Mouse (Mus musculus) lung, embryonic 14.5 days (tissue): ENCODE results near the gene Cstb. TPM values are rescaled to one million over a fixed set of nuclear protein-coding genes. Genes with fewer than 3 reads are reported as not detected.
A peak's percentile ranks its signal among the peaks of the same experiment; 100 is the strongest.

Source experiments
- ATAC-seq: fragments of 200-750 bp; cut with Nextera tagmentation; 2 replicates; pipeline ENCODE4 v1.8.0; 2017; ENCODE audit warnings: mild to moderate bottlenecking, moderate TSS enrichment, moderate library complexity; ENCODE audit not compliant: insufficient read depth
- DNase-seq: peaks from one replicate; pipeline ENCODE4 v3.0.0-alpha.2; 2015
- H3K27ac ChIP-seq: fragments of 300-500 bp; sonication (generic); 2 replicates; pipeline ENCODE4 v1.5.1; 2014; ENCODE audit warnings: low read depth, mild to moderate bottlenecking, moderate library complexity
- H3K27me3 ChIP-seq: fragments of 300-500 bp; sonication (generic); 2 replicates; pipeline ENCODE4 v1.6.1; 2014; ENCODE audit warnings: low read length, control low read depth; ENCODE audit not compliant: insufficient read depth
- H3K36me3 ChIP-seq: fragments of 300-500 bp; sonication (generic); 2 replicates; pipeline ENCODE4 v1.6.1; 2014; ENCODE audit warnings: control low read depth; ENCODE audit not compliant: insufficient read depth
- H3K4me1 ChIP-seq: fragments of 300-500 bp; sonication (generic); 2 replicates; pipeline ENCODE4 v1.6.1; 2014; ENCODE audit warnings: antibody characterized with exemption, control low read depth; ENCODE audit not compliant: insufficient read depth
- H3K4me2 ChIP-seq: fragments of 300-500 bp; sonication (generic); 2 replicates; pipeline ENCODE4 v1.6.1; 2014; ENCODE audit warnings: mild to moderate bottlenecking
- H3K4me3 ChIP-seq: fragments of 300-500 bp; sonication (generic); 2 replicates; pipeline ENCODE4 v1.5.1; 2014; ENCODE audit warnings: low read depth, low read length
- H3K9ac ChIP-seq: fragments of 300-500 bp; sonication (generic); 2 replicates; pipeline ENCODE4 v1.6.1; 2014
- H3K9me3 ChIP-seq: fragments of 300-500 bp; sonication (generic); 2 replicates; pipeline ENCODE4 v1.6.1; 2016; ENCODE audit warnings: low read depth, low read length, control low read depth
- CTCF ChIP-seq: IDR thresholded peaks from 2 replicates; pipeline ENCODE4 v1.5.1; 2016; ENCODE audit warnings: antibody characterized with exemption, low read depth
- WGBS: fragments of 180-500 bp; shearing (Covaris S2); extraction: QIAGEN DNeasy Blood & Tissue Kit; methylation state at CpG from one replicate; pipeline ENCODE4 v1.1.7; 2014; 5-methylcytosine and 5-hydroxymethylcytosine counted together
- polyA plus RNA-seq: library from polyadenylated mRNA; unstranded; fragments of >200 nt; fragmentation: Nextera tagmentation; extraction: Ambion mirVana; gene quantifications from 2 replicates; pipeline ENCODE4 v1.2.1, GENCODE M21; 2014

Cstb gene
- polyA plus RNA-seq, 1 experiment from 2014 or later = 201 TPM

DNA sequence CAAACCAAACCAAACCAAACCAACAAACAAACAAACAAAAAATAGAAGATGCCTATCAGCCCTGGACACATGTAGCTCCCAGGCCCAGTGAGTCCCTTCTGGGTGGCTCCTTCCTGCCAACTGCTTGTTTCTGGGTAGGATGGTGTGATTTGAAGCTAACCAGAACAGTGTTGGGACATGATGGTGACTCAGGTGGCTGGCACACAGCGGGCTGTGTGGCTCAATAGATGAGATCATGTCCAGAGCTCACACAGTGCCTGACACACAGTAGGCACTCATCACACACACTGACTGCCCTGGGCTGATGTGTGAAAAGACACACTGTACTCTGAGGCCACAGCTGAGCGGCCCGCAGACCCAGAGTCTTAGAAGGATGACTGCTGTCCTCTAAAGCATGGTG, 20.7 kb downstream of the Cstb start:
- peaks cover 15% of the 10 kb centered on the region; the same call in 1 of the 2 replicates for H3K36me3 ChIP-seq
- DNase-seq (no peak), ATAC-seq (no peak)
- no peak overlapping the region for H3K9ac ChIP-seq
- WGBS = 84% methylated on average over 3 of the region's 3 CpGs
- no peak overlapping the region for H3K4me3 ChIP-seq
- no peaks in the 10 kb centered on the region for H3K4me1 ChIP-seq
- H3K27ac ChIP-seq = no peak overlapping the region
- no peaks in the 10 kb centered on the region for H3K27me3 ChIP-seq
- H3K4me2 ChIP-seq = no peak overlapping the region
- no peak for TF ChIP-seq CTCF
- H3K9me3 ChIP-seq = no peaks in the 10 kb centered on the region

DNA sequence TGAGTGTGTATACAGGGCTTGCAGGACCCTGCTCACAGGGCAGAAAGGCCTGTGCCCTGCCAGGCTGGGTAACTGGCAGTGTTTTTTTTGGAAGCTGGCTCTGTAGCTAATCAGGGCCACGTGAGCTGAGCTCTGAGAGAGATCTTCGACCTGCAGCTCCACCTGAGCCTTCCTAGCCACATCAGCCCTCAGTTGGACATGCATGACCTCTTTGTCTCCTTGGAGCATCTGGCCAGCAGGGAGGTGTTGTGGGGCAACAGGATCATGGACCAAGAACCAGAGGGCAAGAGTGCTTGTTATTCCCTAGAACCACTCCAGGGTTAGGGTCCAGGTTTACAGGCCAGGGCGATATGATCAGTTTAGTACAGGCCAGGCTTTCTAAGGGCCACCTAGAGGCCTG, 21.9 kb downstream of the Cstb start:
- peaks cover 15% of the 10 kb centered on the region; the same call in 1 of the 2 replicates for H3K36me3 ChIP-seq
- H3K27ac ChIP-seq = no peak overlapping the region
- H3K4me2 ChIP-seq = no peak overlapping the region
- ATAC-seq = no peak
- WGBS = 78% methylated on average over 3 of the region's 3 CpGs
- H3K4me1 ChIP-seq = no peaks in the 10 kb centered on the region
- TF ChIP-seq CTCF = no peak
- H3K9ac ChIP-seq = no peak overlapping the region
- DNase-seq = no peak
- H3K9me3 ChIP-seq = no peaks in the 10 kb centered on the region
- H3K4me3 ChIP-seq = no peak overlapping the region
- no peaks in the 10 kb centered on the region for H3K27me3 ChIP-seq

DNA sequence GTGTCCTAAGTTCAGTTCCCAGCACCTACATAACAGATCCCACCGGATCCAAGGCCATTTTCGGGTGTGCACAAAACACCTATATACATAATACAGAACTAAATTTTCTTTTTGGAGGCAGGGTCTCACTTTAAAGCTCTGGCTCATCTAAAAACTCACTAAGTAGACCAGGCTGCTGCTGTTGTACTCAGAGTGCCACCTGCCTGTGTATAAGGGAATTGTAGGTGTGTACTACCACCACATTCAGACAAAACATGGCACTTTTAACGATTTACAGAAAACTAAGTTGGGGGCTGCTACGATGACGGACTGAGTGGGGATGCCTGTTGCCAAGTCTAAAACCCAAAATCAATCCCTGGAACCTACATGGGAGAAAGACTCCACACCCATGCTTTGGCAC, 25.3 kb downstream of the Cstb start:
- peaks cover 12% of the 10 kb centered on the region; the same call in 1 of the 2 replicates for H3K36me3 ChIP-seq
- no peaks in the 10 kb centered on the region for H3K9me3 ChIP-seq
- peak; percentile 11; the same call in 1 of the 2 replicates for TF ChIP-seq CTCF
- H3K4me3 ChIP-seq = no peak overlapping the region
- H3K27ac ChIP-seq = no peak overlapping the region
- no peaks in the 10 kb centered on the region for H3K4me1 ChIP-seq
- H3K9ac ChIP-seq = no peak overlapping the region
- ATAC-seq (no peak), DNase-seq (no peak)
- no peak overlapping the region for H3K4me2 ChIP-seq
- 87% methylated on average over 5 of the region's 5 CpGs for WGBS
- H3K27me3 ChIP-seq = no peaks in the 10 kb centered on the region

DNA sequence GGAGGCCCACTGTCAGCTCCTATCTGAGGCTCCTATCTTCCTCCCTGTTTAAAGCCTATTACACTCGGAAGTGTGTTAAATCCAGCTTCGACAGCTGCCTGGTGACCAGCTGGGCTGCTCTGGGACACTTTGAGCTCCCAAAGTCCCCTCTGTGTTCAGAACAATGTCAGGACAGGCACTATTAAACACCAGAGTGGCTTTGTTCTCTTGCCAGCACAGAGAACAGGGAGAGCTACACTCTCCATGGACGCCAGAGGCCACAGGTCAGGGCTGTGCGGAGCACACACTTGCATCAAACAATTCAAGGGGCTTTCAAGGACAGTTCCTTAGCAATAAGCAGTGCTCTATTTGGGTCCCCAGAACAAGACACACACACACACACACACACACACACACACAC, 27.2 kb downstream of the Cstb start:
- Histone ChIP-seq H3K9me3 (no peaks in the 10 kb centered on the region), H3K27ac (no peak overlapping the region), H3K4me2 (no peak overlapping the region), H3K36me3 (peaks cover 12% of the 10 kb centered on the region; the same call in 1 of the 2 replicates), H3K27me3 (no peaks in the 10 kb centered on the region), H3K4me3 (no peak overlapping the region), H3K9ac (no peak overlapping the region), H3K4me1 (peaks cover 3% of the 10 kb centered on the region; the same call in 1 of the 2 replicates)
- no peak for TF ChIP-seq CTCF
- no peak for DNase-seq
- 48% methylated on average over 4 of the region's 4 CpGs for WGBS
- no peak for ATAC-seq

DNA sequence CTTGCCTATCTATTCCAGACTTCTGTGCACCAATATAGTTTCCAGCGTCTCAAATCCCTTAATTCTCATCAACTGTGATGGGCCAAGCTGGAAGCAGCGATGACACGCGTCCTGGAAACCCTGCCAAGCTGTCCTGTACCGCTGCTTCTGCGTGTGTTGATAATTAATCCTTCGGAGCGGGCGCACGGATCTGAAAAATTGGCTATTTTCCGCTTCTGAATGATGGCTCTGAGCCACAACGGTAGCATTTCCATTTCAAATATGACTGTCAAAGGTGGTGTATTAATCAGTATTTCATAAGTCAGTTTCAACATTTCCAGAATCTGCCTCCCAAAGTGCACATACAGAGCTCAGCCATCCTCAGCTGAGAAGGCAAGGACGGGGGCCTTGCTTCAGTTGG, 31.2 kb downstream of the Cstb start:
- Histone ChIP-seq H3K4me1 (peaks cover 6% of the 10 kb centered on the region; the same call in 1 of the 2 replicates), H3K9ac (no peak overlapping the region), H3K36me3 (no peaks in the 10 kb centered on the region), H3K4me3 (no peak overlapping the region), H3K27ac (no peak overlapping the region), H3K9me3 (no peaks in the 10 kb centered on the region), H3K27me3 (no peaks in the 10 kb centered on the region), H3K4me2 (no peak overlapping the region)
- no peak for TF ChIP-seq CTCF
- WGBS = 65% methylated on average over 13 of the region's 13 CpGs
- DNase-seq = no peak
- ATAC-seq = no peak

DNA sequence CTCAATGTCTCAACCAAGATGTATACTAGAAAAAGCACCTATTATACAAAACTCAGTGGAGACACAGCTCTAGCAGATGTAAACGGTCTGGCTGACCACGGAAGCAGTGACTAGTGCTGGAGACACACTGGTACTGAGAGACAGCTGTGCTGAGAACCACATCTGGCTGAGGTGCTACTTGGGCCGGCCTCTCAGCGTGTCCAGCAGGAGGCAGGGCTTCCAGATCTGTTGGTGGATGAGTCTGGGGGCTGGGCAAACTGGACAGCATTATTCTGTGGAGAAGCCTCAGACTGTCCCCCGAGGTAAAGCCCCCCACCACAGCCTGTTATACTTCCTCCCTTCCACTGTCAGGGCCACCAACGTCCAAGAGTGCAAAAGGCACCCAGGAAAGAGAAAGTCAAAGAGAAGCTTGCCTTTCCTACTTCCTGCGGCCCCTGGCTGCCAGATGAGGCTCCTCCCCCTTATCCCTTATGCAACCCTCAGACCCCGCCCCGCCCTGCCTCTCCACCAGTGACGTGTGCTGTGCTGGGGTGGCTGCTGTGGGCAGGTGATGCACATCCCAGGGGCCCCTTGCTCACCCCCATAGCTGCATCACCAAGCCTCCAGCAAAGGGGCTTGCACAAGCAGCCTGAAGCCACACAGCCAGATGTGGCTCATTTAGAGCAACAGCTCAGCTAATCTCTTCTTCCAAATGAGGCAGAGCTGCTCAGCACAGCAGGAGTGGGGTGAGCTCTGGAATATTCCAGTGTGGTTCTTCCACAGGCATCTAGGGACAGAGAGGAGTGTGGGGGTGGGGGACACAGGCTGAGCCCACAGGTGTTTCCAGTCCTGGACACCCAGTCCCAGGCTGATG, 32.3 kb downstream of the Cstb start:
- no peak overlapping the region for H3K9ac ChIP-seq
- no peaks in the 10 kb centered on the region for H3K9me3 ChIP-seq
- 0 out of 2 replicates have a peak overlapping the region, but pooled peaks have one; percentile 42 for H3K27ac ChIP-seq
- H3K4me2 ChIP-seq = peak overlapping the region; percentile 36; the same call in 1 of the 2 replicates
- H3K4me1 ChIP-seq = peaks cover 6% of the 10 kb centered on the region; the same call in 1 of the 2 replicates
- TF ChIP-seq CTCF = peak; percentile 24; the same call in 1 of the 2 replicates
- H3K4me3 ChIP-seq = no peak overlapping the region
- ATAC-seq = peak; percentile 74
- 20% methylated on average over 10 of the region's 10 CpGs for WGBS
- DNase-seq = peak; percentile 57
- no peaks in the 10 kb centered on the region for H3K27me3 ChIP-seq
- no peaks in the 10 kb centered on the region for H3K36me3 ChIP-seq

DNA sequence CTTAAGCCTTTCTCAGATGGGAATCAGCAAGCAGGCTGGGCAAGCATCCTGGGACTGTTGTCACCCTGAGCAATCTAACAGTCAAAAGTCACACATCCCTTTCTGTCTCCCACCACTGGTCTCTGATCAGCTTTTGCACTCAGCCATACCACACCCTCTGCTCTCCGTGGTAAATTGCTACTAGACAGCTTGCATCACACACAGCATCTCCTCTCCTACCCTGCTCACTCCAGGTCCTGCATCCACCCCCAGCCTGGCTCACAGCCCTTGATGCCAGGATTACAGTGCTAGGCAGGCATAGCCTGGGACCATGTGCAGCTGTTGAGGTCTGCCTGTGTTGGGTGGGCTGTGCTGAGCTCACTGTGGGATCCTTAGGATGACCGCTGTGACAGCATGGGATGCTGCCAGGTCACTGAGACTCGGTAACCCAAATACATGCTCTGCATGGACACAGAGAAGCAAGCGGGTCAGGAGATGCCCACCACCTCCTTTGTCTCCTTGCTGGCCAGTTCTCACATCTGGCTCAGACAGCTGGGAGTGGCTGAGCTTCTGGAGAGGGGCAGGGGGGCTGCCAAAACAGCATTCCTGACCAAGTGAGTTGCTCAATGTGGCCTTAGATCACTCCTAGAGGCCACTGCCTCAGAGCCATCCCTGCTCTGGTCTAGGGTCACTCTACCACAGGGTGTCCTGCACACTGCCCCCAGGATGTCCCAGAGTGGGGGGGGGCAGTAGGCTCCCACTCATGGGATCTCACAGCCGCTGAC, 33.1 kb downstream of the Cstb start:
- 53% methylated on average over 5 of the region's 5 CpGs for WGBS
- ATAC-seq = peak; percentile 42; the same call in 1 of the 2 replicates
- H3K27me3 ChIP-seq = no peaks in the 10 kb centered on the region
- H3K36me3 ChIP-seq = no peaks in the 10 kb centered on the region
- no peak for TF ChIP-seq CTCF
- H3K9me3 ChIP-seq = no peaks in the 10 kb centered on the region
- no peak for DNase-seq
- no peak overlapping the region for H3K27ac ChIP-seq
- no peak overlapping the region for H3K9ac ChIP-seq
- H3K4me1 ChIP-seq = peaks cover 6% of the 10 kb centered on the region; the same call in 1 of the 2 replicates
- no peak overlapping the region for H3K4me3 ChIP-seq
- H3K4me2 ChIP-seq = no peak overlapping the region
